Mouse (Mus musculus) urinary bladder, postnatal 36 days (tissue): ENCODE data around the gene Daxx.
"Not testable (repeated sequence)": the region's sequence is repeated elsewhere in the genome, so short reads cannot be mapped to it uniquely, and the experiment has no call there.

Experiments used
- DNase-seq, 2 experiments: peaks; one replicate each; pipeline ENCODE4 v3.0.0; 2022; ENCODE audit warnings: low spot score in 2 of 2, mixed read lengths in 1 of 2

The Daxx gene

GRCm38 (mm10) chr17:33902491-33902890, 6.7 kb upstream of the Daxx start:
- DNase-seq = no peak

GRCm38 (mm10) chr17:33903911-33904651, 5.1 kb upstream of the Daxx start:
- DNase-seq = not testable (repeated sequence)

- not testable (repeated sequence) for DNase-seq
Measured at GRCm38 (mm10) chr17:33904835-33905234, 4.4 kb upstream of the Daxx start, which contains the start of gene Platr17. Gene Platr17 (plus strand): TSS chr17:33905135.

- peak in 1 of 2 experiments; percentile 40 for DNase-seq
Measured at GRCm38 (mm10) chr17:33908331-33909076, 710 bp upstream of the Daxx start.

- peak; percentile 57 to 69 for DNase-seq
Measured at GRCm38 (mm10) chr17:33909869-33910250, 646 bp downstream of the Daxx start.

- no peak for DNase-seq
Measured at GRCm38 (mm10) chr17:33910346-33911051, 1.3 kb downstream of the Daxx start.

GRCm38 (mm10) chr17:33911052-33911812, 2.0 kb downstream of the Daxx start:
- DNase-seq = no peak

GRCm38 (mm10) chr17:33911813-33912414, 2.7 kb downstream of the Daxx start:
- no peak for DNase-seq

GRCm38 (mm10) chr17:33913264-33913663, 4.0 kb downstream of the Daxx start:
- no peak for DNase-seq

GRCm38 (mm10) chr17:33913905-33914304, 4.7 kb downstream of the Daxx start:
- DNase-seq = no peak

GRCm38 (mm10) chr17:33914969-33915391, 5.8 kb downstream of the Daxx start:
- DNase-seq = no peak

- peak; percentile 93 to 95 for DNase-seq
Measured at GRCm38 (mm10) chr17:33915671-33916250, 6.5 kb downstream of the Daxx start, which contains the start of the genes Tapbp and Zbtb22. Gene Tapbp (plus strand): TSS chr17:33915899. Gene Zbtb22 (plus strand): TSS chr17:33915904.

- DNase-seq = no peak
Measured at GRCm38 (mm10) chr17:33916294-33916693, 7.1 kb downstream of the Daxx start.

- DNase-seq = no peak
Measured at GRCm38 (mm10) chr17:33916847-33917655, 7.8 kb downstream of the Daxx start.

GRCm38 (mm10) chr17:33917656-33918292, 8.6 kb downstream of the Daxx start:
- DNase-seq = no peak

- peak; percentile 42 to 61 for DNase-seq
Measured at GRCm38 (mm10) chr17:33918293-33919203, 9.3 kb downstream of the Daxx start.

- peak; percentile 83 to 91 for DNase-seq
Measured at GRCm38 (mm10) chr17:33919351-33920281, 10.4 kb downstream of the Daxx start.
